Mouse (Mus musculus) heart, postnatal 4 days (tissue): ENCODE data around the gene Slc25a31. TPM values are rescaled to one million over a fixed set of nuclear protein-coding genes. Genes with fewer than 3 reads are reported as not detected.
A peak's percentile ranks its signal among the peaks of the same experiment; 100 is the strongest.

ENCODE experiments used
- DNase-seq: peaks from one replicate; pipeline ENCODE4 v3.0.0; 2021
- total RNA-seq, 2 experiments: library from RNA; stranded (reverse); gene quantifications; 2 replicates each; pipeline ENCODE4 v1.2.3; 2021

Slc25a31 gene
- total RNA-seq, 2 experiments from 2014 or later: 0.90 to 1.0 TPM

GRCm38 (mm10) chr3:40738381-40738912 lies 29.8 kb downstream of the Slc25a31 start:
- DNase-seq: no peak

GRCm38 (mm10) chr3:40744024-40744835 lies 35.6 kb downstream of the Slc25a31 start, which contains the start of gene Hspa4l:
TSS of gene Hspa4l (plus strand) at chr3:40744495.
- DNase-seq: no peak

- DNase-seq: peak; percentile 93
Observed at GRCm38 (mm10) chr3:40744836-40745660, 36.4 kb downstream of the Slc25a31 start.

GRCm38 (mm10) chr3:40745661-40746547 lies 37.2 kb downstream of the Slc25a31 start:
- DNase-seq: no peak

GRCm38 (mm10) chr3:40760746-40761145 lies 52.1 kb downstream of the Slc25a31 start:
- no peak for DNase-seq

GRCm38 (mm10) chr3:40761312-40761711 lies 52.7 kb downstream of the Slc25a31 start:
- DNase-seq: no peak

Other genes with a start within 250 kb of the Slc25a31 start
- gene Intu, start 177.6 kb upstream of the Slc25a31 start, total RNA-seq: 1 to 10 TPM; 7.0 to 7.6 TPM
- 10 to 100 TPM; 40.5 to 44.6 TPM for gene Hspa4l, start 35.6 kb downstream of the Slc25a31 start, total RNA-seq
- gene Plk4, start 91.2 kb downstream of the Slc25a31 start, total RNA-seq: 10 to 100 TPM; 24.5 to 28.3 TPM
- 10 to 100 TPM; 13.2 to 14.7 TPM for gene Mfsd8, start 138.0 kb downstream of the Slc25a31 start, total RNA-seq
- 10 to 100 TPM; 28.9 to 33.0 TPM for gene Abhd18, start 138.1 kb downstream of the Slc25a31 start, total RNA-seq
- gene 1700034I23Rik, start 193.7 kb downstream of the Slc25a31 start, total RNA-seq: under 1 TPM in 1 of 2 experiments, not detected in 1; 0.14 TPM
- 10 to 100 TPM; 54.3 to 56.0 TPM for gene Larp1b, start 241.0 kb downstream of the Slc25a31 start, total RNA-seq